Mouse (Mus musculus): ENCODE data around the gene Naa38. TPM values are rescaled to one million over a fixed set of nuclear protein-coding genes. Genes with fewer than 3 reads are reported as not detected.

Naa38 gene
- polyA plus RNA-seq, 1 experiment from 2014 or later = 126 TPM

DNA sequence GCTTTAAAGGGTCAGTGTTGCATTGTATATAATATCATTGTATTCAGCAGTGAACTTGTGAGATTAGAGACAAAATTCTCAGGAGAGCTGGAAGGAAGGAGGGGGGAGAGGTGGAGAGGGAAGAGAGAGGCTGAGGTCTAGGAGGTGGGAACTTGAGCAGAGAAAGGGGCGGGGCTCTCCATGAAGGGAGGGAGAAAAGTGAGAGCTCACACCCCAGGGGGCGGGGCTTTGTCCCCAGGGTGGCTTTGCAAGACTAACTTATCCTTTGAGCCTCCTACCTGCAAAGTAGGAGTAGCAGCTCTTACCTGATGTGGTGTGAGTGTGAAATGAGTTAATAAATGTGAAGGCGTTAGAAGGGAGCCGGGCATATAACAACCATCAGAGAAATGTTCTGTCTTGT is 33.5 kb downstream of the Naa38 start:
- no peak for ATAC-seq (ENCODE audit: insufficient number of reproducible peaks, insufficient read depth, low FRiP score, low TSS enrichment, low read depth)
- Histone ChIP-seq H3K36me3 (no peaks in the 10 kb centered on the region), H3K4me3 (replicated peaks) (no peak overlapping the region), H3K27ac (no peak overlapping the region), H3K4me1 (replicated peaks) (peaks cover 18% of the 10 kb centered on the region), H3K4me2 (no peak overlapping the region), H3K9me3 (no peaks in the 10 kb centered on the region), H3K9ac (replicated peaks) (no peak overlapping the region), H3K27me3 (no peaks in the 10 kb centered on the region)
- WGBS = 18% methylated on average over 4 of the region's 4 CpGs

DNA sequence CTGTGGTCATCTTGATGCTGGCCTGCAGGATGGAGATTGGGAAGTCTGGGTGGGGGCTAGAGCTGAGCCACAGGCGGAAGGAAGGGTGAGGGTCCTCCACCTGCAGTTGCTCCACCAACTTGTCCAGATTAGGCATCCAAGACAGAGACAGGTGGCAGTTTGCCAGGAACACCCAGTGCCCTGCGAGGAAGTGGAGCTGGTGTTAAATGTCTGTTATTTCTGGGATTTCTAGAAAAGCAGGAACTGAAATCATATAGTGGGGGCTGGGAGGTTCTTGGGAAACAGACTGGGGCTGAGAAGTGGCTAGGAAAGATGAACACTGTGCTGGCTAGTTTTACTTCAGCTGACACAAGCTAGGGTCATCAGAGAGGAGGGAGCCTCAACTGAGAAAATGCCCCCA is 34.0 kb downstream of the Naa38 start:
- ATAC-seq (ENCODE audit: insufficient number of reproducible peaks, insufficient read depth, low FRiP score, low TSS enrichment, low read depth) = no peak
- H3K4me3 ChIP-seq (replicated peaks) = no peak overlapping the region
- WGBS = 39% methylated on average over 2 of the region's 2 CpGs
- peaks cover 18% of the 10 kb centered on the region for H3K4me1 ChIP-seq (replicated peaks)
- no peaks in the 10 kb centered on the region for H3K9me3 ChIP-seq
- H3K4me2 ChIP-seq = no peak overlapping the region
- no peak overlapping the region; the same call in 1 of the 2 replicates for H3K27ac ChIP-seq
- no peaks in the 10 kb centered on the region for H3K36me3 ChIP-seq
- H3K9ac ChIP-seq (replicated peaks) = no peak overlapping the region
- H3K27me3 ChIP-seq = no peaks in the 10 kb centered on the region

GRCm38 (mm10) chr11:69430631-69431030 is 35.3 kb downstream of the Naa38 start:
- Histone ChIP-seq H3K4me2 (no peak overlapping the region), H3K27me3 (no peaks in the 10 kb centered on the region; the same call in 1 of the 2 replicates), H3K9ac (replicated peaks) (no peak overlapping the region), H3K27ac (no peak overlapping the region), H3K4me1 (replicated peaks) (peaks cover 18% of the 10 kb centered on the region), H3K36me3 (no peaks in the 10 kb centered on the region), H3K9me3 (no peaks in the 10 kb centered on the region), H3K4me3 (replicated peaks) (no peak overlapping the region)
- ATAC-seq (ENCODE audit: insufficient number of reproducible peaks, insufficient read depth, low FRiP score, low TSS enrichment, low read depth) = no peak
- WGBS = 90% methylated on average over 15 of the region's 15 CpGs

DNA sequence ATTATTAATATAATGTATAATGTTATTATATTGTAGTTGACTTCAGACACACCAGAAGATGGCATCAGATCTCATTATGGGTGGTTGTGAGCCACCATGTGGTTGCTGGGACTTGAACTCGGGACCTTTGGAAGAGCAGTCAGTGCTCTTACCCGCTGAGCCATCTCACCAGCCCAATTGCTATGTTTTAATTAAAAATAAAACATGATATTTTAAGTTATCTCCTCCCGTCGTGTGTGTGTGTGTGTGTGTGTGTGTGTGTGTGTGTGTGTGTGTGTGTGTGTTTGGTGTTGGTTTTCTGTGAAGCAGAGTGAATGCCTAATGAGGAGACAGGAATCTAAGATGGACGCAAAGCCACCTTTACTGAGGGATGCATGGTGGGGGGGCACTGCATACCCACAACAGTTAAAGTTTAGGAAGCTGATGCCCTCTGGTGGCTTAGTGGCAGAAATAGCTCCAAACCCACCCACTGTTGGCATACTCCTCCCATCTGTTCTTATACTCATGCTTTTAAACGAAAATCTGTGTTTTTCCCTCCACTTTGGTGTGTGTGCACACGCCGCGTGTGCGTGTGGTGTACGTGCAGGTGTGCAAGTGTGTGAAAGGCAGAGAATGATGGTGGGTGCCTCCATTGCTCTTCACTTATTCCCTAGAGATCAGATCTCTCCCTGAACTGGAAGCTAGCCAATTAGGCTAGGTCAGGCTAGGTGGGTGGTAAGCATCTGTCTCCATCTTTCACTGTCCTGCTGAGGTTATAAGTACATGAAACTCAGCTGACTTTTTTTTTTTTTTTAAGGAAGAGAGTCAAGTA is 36.7 kb downstream of the Naa38 start:
- Histone ChIP-seq H3K27me3 (no peaks in the 10 kb centered on the region; the same call in 1 of the 2 replicates), H3K4me3 (replicated peaks) (no peak overlapping the region), H3K36me3 (no peaks in the 10 kb centered on the region), H3K4me2 (0 out of 2 replicates have a peak overlapping the region, but pooled peaks have one; percentile 28), H3K4me1 (replicated peaks) (peaks cover 18% of the 10 kb centered on the region), H3K9me3 (no peaks in the 10 kb centered on the region), H3K9ac (replicated peaks) (no peak overlapping the region), H3K27ac (no peak overlapping the region)
- ATAC-seq (ENCODE audit: insufficient number of reproducible peaks, insufficient read depth, low FRiP score, low TSS enrichment, low read depth) = no peak
- WGBS = 32% methylated on average over 11 of the region's 11 CpGs

DNA sequence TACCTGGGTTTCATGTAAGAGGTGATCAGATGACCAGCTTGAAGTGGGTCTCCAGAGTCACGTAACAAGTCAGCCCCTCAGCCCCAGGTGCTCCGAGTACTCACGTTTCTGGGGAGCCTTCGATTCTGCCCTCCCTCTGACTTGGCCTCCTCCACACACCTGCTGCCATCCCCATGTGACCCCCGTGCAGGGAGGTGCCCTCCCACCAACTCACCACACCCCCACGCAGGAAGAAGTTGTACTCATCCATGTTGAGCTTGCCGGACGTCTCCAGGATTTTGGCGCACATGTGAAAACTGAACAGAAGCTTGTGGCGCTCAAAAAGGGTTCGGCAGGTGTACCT is 37.3 kb downstream of the Naa38 start:
- no peak for ATAC-seq (ENCODE audit: insufficient number of reproducible peaks, insufficient read depth, low FRiP score, low TSS enrichment, low read depth)
- H3K9me3 ChIP-seq = no peaks in the 10 kb centered on the region
- no peak overlapping the region for H3K4me3 ChIP-seq (replicated peaks)
- WGBS = 72% methylated on average over 11 of the region's 11 CpGs
- H3K4me2 ChIP-seq = no peak overlapping the region
- peaks cover 18% of the 10 kb centered on the region for H3K4me1 ChIP-seq (replicated peaks)
- no peak overlapping the region for H3K27ac ChIP-seq
- H3K27me3 ChIP-seq = no peaks in the 10 kb centered on the region; the same call in 1 of the 2 replicates
- H3K36me3 ChIP-seq = no peaks in the 10 kb centered on the region
- no peak overlapping the region for H3K9ac ChIP-seq (replicated peaks)

DNA sequence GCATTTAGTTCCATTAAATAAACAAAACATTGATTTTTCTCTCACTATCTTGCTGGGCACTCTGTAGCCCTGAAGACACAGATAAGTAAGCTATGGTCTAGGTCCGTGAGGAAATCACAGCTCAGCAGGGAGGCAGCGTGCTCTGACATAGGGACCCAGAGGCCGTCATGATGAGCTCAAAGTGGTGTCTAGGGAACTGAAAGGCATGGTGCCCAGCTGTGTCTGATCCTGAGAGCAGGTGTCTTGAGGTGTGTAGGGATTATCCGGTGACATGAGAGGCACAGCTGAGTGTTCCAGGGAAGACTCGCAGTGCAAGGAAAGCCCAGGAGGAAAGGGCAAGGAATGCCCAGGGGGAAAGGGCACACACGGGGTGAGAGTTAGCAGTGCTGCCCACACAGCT is 37.9 kb downstream of the Naa38 start:
- 60% methylated on average over 6 of the region's 6 CpGs for WGBS
- no peak overlapping the region for H3K4me3 ChIP-seq (replicated peaks)
- no peak overlapping the region for H3K27ac ChIP-seq
- H3K4me1 ChIP-seq (replicated peaks) = peaks cover 18% of the 10 kb centered on the region
- no peak overlapping the region for H3K9ac ChIP-seq (replicated peaks)
- H3K4me2 ChIP-seq = no peak overlapping the region
- no peaks in the 10 kb centered on the region for H3K9me3 ChIP-seq
- ATAC-seq (ENCODE audit: insufficient number of reproducible peaks, insufficient read depth, low FRiP score, low TSS enrichment, low read depth) = no peak
- H3K36me3 ChIP-seq = no peaks in the 10 kb centered on the region
- no peaks in the 10 kb centered on the region; the same call in 1 of the 2 replicates for H3K27me3 ChIP-seq

GRCm38 (mm10) chr11:69437291-69437690 is 42.0 kb downstream of the Naa38 start:
- Histone ChIP-seq H3K4me3 (replicated peaks) (no peak overlapping the region), H3K9me3 (no peaks in the 10 kb centered on the region), H3K4me2 (no peak overlapping the region), H3K27me3 (no peaks in the 10 kb centered on the region; the same call in 1 of the 2 replicates), H3K4me1 (replicated peaks) (peaks cover 5% of the 10 kb centered on the region), H3K27ac (no peak overlapping the region), H3K9ac (replicated peaks) (no peak overlapping the region), H3K36me3 (no peaks in the 10 kb centered on the region)
- no peak for ATAC-seq (ENCODE audit: insufficient number of reproducible peaks, insufficient read depth, low FRiP score, low TSS enrichment, low read depth)
- 35% methylated on average over 3 of the region's 3 CpGs for WGBS

- no peak overlapping the region for H3K4me3 ChIP-seq (replicated peaks)
- no peak overlapping the region for H3K9ac ChIP-seq (replicated peaks)
- no peak overlapping the region for H3K4me2 ChIP-seq
- WGBS = 30% methylated on average over 5 of the region's 5 CpGs
- H3K9me3 ChIP-seq = 0 out of 2 replicates have a peak, but pooled peaks cover 7% of the 10 kb centered on the region
- H3K27ac ChIP-seq = no peak overlapping the region
- H3K27me3 ChIP-seq = no peaks in the 10 kb centered on the region
- ATAC-seq (ENCODE audit: insufficient number of reproducible peaks, insufficient read depth, low FRiP score, low TSS enrichment, low read depth) = no peak
- no peaks in the 10 kb centered on the region for H3K36me3 ChIP-seq
- H3K4me1 ChIP-seq (replicated peaks) = no peaks in the 10 kb centered on the region
These were observed 48.0 kb downstream of the Naa38 start for GRCm38 (mm10) chr11:69443328-69443727.

Other genes with a start within 250 kb of the Naa38 start
- 0.08 TPM in 1 of 2 replicates, not detected in the other for gene Alox12b, start 238.5 kb upstream of the Naa38 start, polyA plus RNA-seq (2016; fragmentation: Nextera tagmentation; extraction: Ambion mirVana)
- gene Alox8, start 197.6 kb upstream of the Naa38 start, polyA plus RNA-seq (2016; fragmentation: Nextera tagmentation; extraction: Ambion mirVana) = 0.08 TPM in 1 of 2 replicates, not detected in the other
- 0.08 TPM in 1 of 2 replicates, not detected in the other for gene Gucy2e, start 158.5 kb upstream of the Naa38 start, polyA plus RNA-seq (2016; fragmentation: Nextera tagmentation; extraction: Ambion mirVana)
- 36.0 and 37.2 TPM in 2 replicates for gene Cntrob, start 71.7 kb upstream of the Naa38 start, polyA plus RNA-seq (2016; fragmentation: Nextera tagmentation; extraction: Ambion mirVana)
- 136 and 151 TPM in 2 replicates for gene Trappc1, start 71.5 kb upstream of the Naa38 start, polyA plus RNA-seq (2016; fragmentation: Nextera tagmentation; extraction: Ambion mirVana)
- 1.9 and 2.5 TPM in 2 replicates for gene Kcnab3, start 69.2 kb upstream of the Naa38 start, polyA plus RNA-seq (2016; fragmentation: Nextera tagmentation; extraction: Ambion mirVana)
- 23.7 and 28.2 TPM in 2 replicates for gene Rnf227, start 55.0 kb upstream of the Naa38 start, polyA plus RNA-seq (2016; fragmentation: Nextera tagmentation; extraction: Ambion mirVana)
- gene Chd3, start 26.1 kb upstream of the Naa38 start, polyA plus RNA-seq (2016; fragmentation: Nextera tagmentation; extraction: Ambion mirVana) = 121 and 124 TPM in 2 replicates
- 42.5 and 42.6 TPM in 2 replicates for gene Cyb5d1, start 144 bp downstream of the Naa38 start, polyA plus RNA-seq (2016; fragmentation: Nextera tagmentation; extraction: Ambion mirVana)
- 24.2 and 25.4 TPM in 2 replicates for gene Tmem88, start 2.7 kb downstream of the Naa38 start, polyA plus RNA-seq (2016; fragmentation: Nextera tagmentation; extraction: Ambion mirVana)
- 45.4 and 49.1 TPM in 2 replicates for gene Kdm6b, start 18.2 kb downstream of the Naa38 start, polyA plus RNA-seq (2016; fragmentation: Nextera tagmentation; extraction: Ambion mirVana)
- 1.9 and 3.3 TPM in 2 replicates for gene Dnah2, start 153.6 kb downstream of the Naa38 start, polyA plus RNA-seq (2016; fragmentation: Nextera tagmentation; extraction: Ambion mirVana)
- gene Efnb3, start 164.7 kb downstream of the Naa38 start, polyA plus RNA-seq (2016; fragmentation: Nextera tagmentation; extraction: Ambion mirVana) = 53.3 and 54.3 TPM in 2 replicates
- 35.8 and 39.0 TPM in 2 replicates for gene Wrap53, start 184.8 kb downstream of the Naa38 start, polyA plus RNA-seq (2016; fragmentation: Nextera tagmentation; extraction: Ambion mirVana)
- gene Trp53, start 184.9 kb downstream of the Naa38 start, polyA plus RNA-seq (2016; fragmentation: Nextera tagmentation; extraction: Ambion mirVana) = 175 and 180 TPM in 2 replicates
- gene Atp1b2, start 210.5 kb downstream of the Naa38 start, polyA plus RNA-seq (2016; fragmentation: Nextera tagmentation; extraction: Ambion mirVana) = 3.0 and 4.8 TPM in 2 replicates
- not detected in 2 replicates for gene Shbg, start 222.4 kb downstream of the Naa38 start, polyA plus RNA-seq (2016; fragmentation: Nextera tagmentation; extraction: Ambion mirVana)
- 24.3 and 25.8 TPM in 2 replicates for gene Sat2, start 226.5 kb downstream of the Naa38 start, polyA plus RNA-seq (2016; fragmentation: Nextera tagmentation; extraction: Ambion mirVana)
- gene Fxr2, start 237.5 kb downstream of the Naa38 start, polyA plus RNA-seq (2016; fragmentation: Nextera tagmentation; extraction: Ambion mirVana) = 56.0 and 63.9 TPM in 2 replicates

All from limb, embryonic 12.5 days (tissue).